Mouse (Mus musculus): ENCODE results near the gene 1700001L19Rik.

DNA sequence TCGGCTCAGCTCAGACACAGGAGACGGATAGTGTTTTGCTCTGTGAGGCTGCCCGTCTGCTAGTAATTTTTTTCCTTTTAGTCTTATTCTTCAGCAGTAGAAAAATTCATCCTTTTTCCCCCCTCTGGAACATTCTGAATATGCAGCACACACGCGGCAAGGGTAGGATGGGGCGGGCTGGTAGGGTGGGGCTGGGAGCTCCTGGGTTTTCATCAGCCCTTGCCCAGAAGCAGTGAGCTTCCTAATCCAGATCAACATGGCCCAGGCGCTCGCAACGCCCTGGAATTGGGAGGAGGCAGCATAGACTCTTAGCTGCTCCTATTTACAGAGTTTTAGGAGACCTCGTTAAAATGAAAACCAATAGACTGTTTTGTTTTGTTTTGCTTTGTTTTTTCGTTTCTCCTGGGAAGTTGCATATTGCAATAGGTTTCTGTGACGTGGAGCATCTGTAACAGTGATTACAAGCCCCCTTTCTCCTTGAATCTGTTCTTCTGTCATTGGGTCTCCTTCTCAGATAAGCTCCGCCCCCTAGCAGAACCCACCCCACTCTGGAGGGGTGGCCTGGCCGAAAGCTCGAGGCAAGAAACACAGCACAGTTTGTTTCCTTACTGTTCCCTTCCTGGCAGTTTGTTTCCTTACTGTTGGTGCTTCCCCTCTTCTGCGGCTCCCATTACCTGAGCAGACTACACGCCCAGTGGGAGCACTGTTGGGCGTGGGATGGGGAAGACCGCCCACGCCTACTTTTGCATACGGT is 10.6 kb downstream of the 1700001L19Rik start:
- TF ChIP-seq CTCF (IDR thresholded peaks at IDR 0.05; ENCODE audit: insufficient read depth, low read length), result no peak
- no peak for TF ChIP-seq POLR2A (IDR thresholded peaks at IDR 0.05; ENCODE audit: borderline replicate concordance, extremely low read depth, low read depth, low read length)

Measured in lung, adult 2 months (tissue).